12 mouse cellular contexts compared by ENCODE assay signal in the genomic region with DNA sequence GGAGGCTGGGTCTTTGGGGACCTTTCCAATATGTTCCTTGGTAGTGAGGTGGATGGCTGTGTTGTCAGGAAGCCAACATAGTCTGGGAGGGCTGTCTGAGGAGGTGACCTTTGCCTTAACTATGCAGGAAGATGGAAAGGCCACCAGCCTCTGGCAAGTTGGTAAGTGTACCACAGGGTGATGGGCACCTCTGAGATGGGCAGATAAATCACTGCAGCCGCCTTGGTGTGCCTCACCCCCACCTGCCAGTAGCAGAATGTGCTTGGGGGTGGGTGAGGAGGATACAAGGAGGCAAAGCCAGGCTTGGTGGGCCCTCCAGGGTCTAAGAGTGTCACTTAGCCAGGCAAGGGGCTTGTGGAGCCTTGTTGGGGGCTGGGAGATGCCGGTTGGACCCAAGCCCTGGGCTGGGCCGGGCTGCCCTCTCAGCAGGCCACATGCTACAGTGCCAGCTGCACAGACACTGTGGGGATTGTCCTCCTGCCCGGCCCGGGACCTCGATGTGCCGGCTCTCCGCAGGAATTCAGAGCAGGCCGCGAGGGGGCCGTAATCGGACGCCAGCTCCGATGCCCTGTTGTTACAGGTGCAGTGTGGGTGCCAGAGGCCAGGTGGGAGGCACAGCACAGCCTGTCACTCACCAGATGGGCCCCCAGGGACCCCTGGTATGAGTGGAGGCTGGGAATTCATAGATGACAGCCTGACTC.
DNase-seq lines count a peak whose midpoint lies in the region.
"Had no signal": no experiment of that assay in that cellular context is flagged by ENCODE, and none has a peak within 500 bp of the region (broad histone marks: within the 10 kb centered on the region; RNA-seq: fewer than 3 reads in every experiment).

No protein-coding gene starts in this region.

- DNase-seq in frontal cortex, postnatal 10 days (ENCODE audit: low spot score in 2 of 2) = peak; percentile 16 to 26
- no peak for DNase-seq in frontal cortex, postnatal 14 days (ENCODE audit: low spot score in 2 of 2)
- peak; percentile 22 for DNase-seq in retina, postnatal 1 day
- no peak for DNase-seq in retina, embryonic 14.5 days (ENCODE audit: low spot score)
- DNase-seq in layer of hippocampus, postnatal 10 days (ENCODE audit: low spot score in 2 of 2) = peak; percentile 27 to 54
- DNase-seq in right cerebral cortex, postnatal 36 days (ENCODE audit: low spot score in 2 of 2) = peak; percentile 5 to 18
- no peak for DNase-seq in lung, postnatal 25 days (ENCODE audit: low spot score)
- DNase-seq in T-cell, adult 2 months (ENCODE audit: low spot score) = no peak
- DNase-seq: adrenal gland, adult 8-10 months; B cell, adult 2 months; kidney, postnatal 14 days; liver had no signal

Comparison
In these comparisons a context has a peak if more than half of its experiments do, and no peak if none do; other contexts are left out.
1. DNase-seq: peak in frontal cortex, postnatal 10 days (2 of 2), retina, postnatal 1 day (single experiment), layer of hippocampus, postnatal 10 days (2 of 2) and right cerebral cortex, postnatal 36 days (2 of 2); none in frontal cortex, postnatal 14 days (0 of 2), retina, embryonic 14.5 days (single experiment), lung, postnatal 25 days (single experiment) and T-cell, adult 2 months (single experiment).